9 mouse cellular contexts compared by ENCODE assay signal in genomic region chr17:73008901-73009300, GRCm38 (mm10).
DNase-seq lines count a peak whose midpoint lies in the region; ATAC-seq lines count a peak whose summit lies in the region.
"Had no signal": no experiment of that assay in that cellular context is flagged by ENCODE, and none has a peak within 500 bp of the region (broad histone marks: within the 10 kb centered on the region; RNA-seq: fewer than 3 reads in every experiment).

No protein-coding gene starts in this region.

- WGBS in limb, embryonic 11.5 days, result 48% methylated on average over 4 of the region's 4 CpGs

- no peak overlapping the region for H3K4me3 ChIP-seq in limb, embryonic 11.5 days (ENCODE audit: low read depth, low read length)
- H3K4me3 ChIP-seq: stomach, embryonic 15.5 days had no signal

- H3K4me1 ChIP-seq in limb, embryonic 11.5 days (ENCODE audit: control insufficient read depth, insufficient read depth, low read length), result 0 out of 2 replicates have a peak, but pooled peaks cover 3% of the 10 kb centered on the region

- no peaks in the 10 kb centered on the region for H3K27me3 ChIP-seq in limb, embryonic 11.5 days (ENCODE audit: control insufficient read depth, insufficient read depth, low read length)
- H3K27me3 ChIP-seq: stomach, embryonic 15.5 days had no signal

- DNase-seq in ovary, postnatal 36 days (ENCODE audit: low spot score), result peak; percentile 52
- DNase-seq in ovary, postnatal 10 days (ENCODE audit: low spot score), result no peak
- DNase-seq in adrenal gland, adult 2 months, result peak; percentile 63
- peak; percentile 75 for DNase-seq in embryo, embryonic 10.5 days (ENCODE audit: low spot score)
- DNase-seq in limb, embryonic 11.5 days (ENCODE audit: low spot score), result peak; percentile 66
- peak; percentile 78 for DNase-seq in retina, embryonic 14.5 days (ENCODE audit: low spot score)
- DNase-seq in urinary bladder, postnatal 36 days (ENCODE audit: low spot score in 2 of 2), result peak; percentile 50 to 52

- H3K36me3 ChIP-seq in limb, embryonic 11.5 days (ENCODE audit: control insufficient read depth, insufficient read depth, low read length), result no peaks in the 10 kb centered on the region
- H3K36me3 ChIP-seq: stomach, embryonic 15.5 days had no signal

- no peak overlapping the region for H3K9ac ChIP-seq in limb, embryonic 11.5 days (ENCODE audit: low read length)
- H3K9ac ChIP-seq: stomach, embryonic 15.5 days had no signal

- H3K4me2 ChIP-seq in limb, embryonic 11.5 days (ENCODE audit: low read depth, severe bottlenecking), result no peak overlapping the region
- H3K4me2 ChIP-seq: stomach, embryonic 15.5 days had no signal

- no peaks in the 10 kb centered on the region for H3K9me3 ChIP-seq in limb, embryonic 11.5 days (ENCODE audit: control insufficient read depth, low read length)
- H3K9me3 ChIP-seq: stomach, embryonic 15.5 days had no signal

- no peak overlapping the region for H3K27ac ChIP-seq in limb, embryonic 11.5 days (replicated peaks; ENCODE audit: low read depth, low read length)

- peak; percentile 79 to 80 for ATAC-seq in hematopoietic stem cell, adult 5-6 weeks (replicated peaks in 1 of 2; ENCODE audit: insufficient read depth in 1 of 2, low FRiP score in 2 of 2, low TSS enrichment in 1 of 2, low read depth in 1 of 2, poor library complexity in 2 of 2, severe bottlenecking in 2 of 2)
- no peak for ATAC-seq in limb, embryonic 11.5 days (ENCODE audit: insufficient number of reproducible peaks, low FRiP score, low TSS enrichment, low read depth)
